Mouse (Mus musculus) G1E (cell line): ENCODE data around the gene C530008M17Rik. TPM values are rescaled to one million over a fixed set of nuclear protein-coding genes. Genes with fewer than 3 reads are reported as not detected.

Experiments
- ATAC-seq: 2 replicates; pipeline ENCODE4 v1.8.0; 2016; ENCODE audit warnings: mild to moderate bottlenecking; ENCODE audit not compliant: insufficient number of reproducible peaks, poor library complexity, low FRiP score, severe bottlenecking; ENCODE audit errors: extremely low read depth
- DNase-seq: peaks from one replicate; pipeline ENCODE4 v3.0.0; 2012; ENCODE audit warnings: low spot score
- H3K27me3 ChIP-seq: 2 replicates; pipeline ENCODE4 v1.6.1; 2012; ENCODE audit warnings: mild to moderate bottlenecking, low read length, inconsistent platforms; ENCODE audit not compliant: insufficient read depth
- H3K36me3 ChIP-seq: replicated peaks from 2 replicates; pipeline ENCODE3; 2012; ENCODE audit warnings: mild to moderate bottlenecking, inconsistent platforms
- H3K4me1 ChIP-seq: 2 replicates; pipeline ENCODE4 v1.6.1; 2012; ENCODE audit warnings: low read depth, low read length, inconsistent platforms, mixed read lengths; ENCODE audit not compliant: insufficient read depth
- H3K4me3 ChIP-seq: 2 replicates; pipeline ENCODE4 v1.5.1; 2012; ENCODE audit warnings: low read depth, mild to moderate bottlenecking, inconsistent platforms, low read length, moderate library complexity, mixed read lengths
- H3K9me3 ChIP-seq: replicated peaks from 2 replicates; pipeline ENCODE4 v1.6.1; 2012; ENCODE audit warnings: inconsistent platforms
- CTCF ChIP-seq: IDR thresholded peaks from 2 replicates; pipeline ENCODE4 v1.5.1; 2012; ENCODE audit warnings: low read depth, low read length, inconsistent platforms, mixed read lengths
- GATA1 ChIP-seq: IDR thresholded peaks from 2 replicates; pipeline ENCODE4 v1.6.1; 2012; ENCODE audit warnings: borderline replicate concordance, low read length, inconsistent platforms, mixed read lengths
- GATA2 ChIP-seq: IDR thresholded peaks from 2 replicates; pipeline ENCODE4 v1.6.1; 2012; ENCODE audit warnings: low read depth, low read length, inconsistent platforms, borderline replicate concordance
- POLR2AphosphoS5 ChIP-seq: IDR thresholded peaks from 2 replicates; pipeline ENCODE4 v1.6.1; 2012; ENCODE audit warnings: low read depth, low read length, inconsistent platforms; ENCODE audit not compliant: insufficient replicate concordance
- TAL1 ChIP-seq: conservative IDR thresholded peaks from 2 replicates; pipeline ENCODE4 v1.6.1; 2012; ENCODE audit warnings: low read depth, low read length, inconsistent platforms, mixed read lengths
- polyA plus RNA-seq: library from polyadenylated mRNA; stranded (reverse); fragments of >175 nt; gene quantifications from 2 replicates; pipeline ENCODE4 v1.2.3, GENCODE M21; 2012
- total RNA-seq, 2 experiments: library from RNA; stranded (forward) in 1 of 2; stranded (reverse) in 1 of 2; fragments of 200-1000 nt in 1 of 2; fragments of >200 nt in 1 of 2; fragmentation: Nextera tagmentation in 1 of 2; gene quantifications; 2 replicates each; pipeline ENCODE4 v1.2.3; 2014 to 2017

C530008M17Rik gene
- total and polyA plus RNA-seq, 3 experiments: 7.3 to 41.5 (median 25.1) TPM

DNA sequence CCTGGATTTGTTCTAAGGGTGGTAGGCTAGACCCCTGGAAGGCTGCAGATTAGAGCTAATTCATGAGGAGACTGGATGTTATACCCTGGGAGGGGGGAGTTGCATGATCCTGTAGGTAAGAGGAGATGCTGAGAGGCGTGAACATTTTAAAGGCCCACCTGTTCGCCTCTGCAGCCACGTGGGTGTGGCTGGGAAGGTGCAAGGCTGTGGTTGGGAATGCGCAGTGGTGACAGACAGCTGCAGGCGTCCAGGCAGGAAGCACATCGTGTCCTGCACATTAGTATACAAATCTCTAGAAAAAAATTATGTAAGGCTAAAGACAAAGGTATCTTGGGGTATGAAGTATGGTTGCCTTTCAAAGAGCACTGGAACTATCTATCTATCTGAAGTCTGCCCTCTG, 128.7 kb downstream of the C530008M17Rik start:
- ATAC-seq (no peak), DNase-seq (no peak)
- no peaks in the 10 kb centered on the region; the same call in 1 of the 2 replicates for H3K4me1 ChIP-seq
- no peaks in the 10 kb centered on the region for H3K27me3 ChIP-seq
- peaks cover 67% of the 10 kb centered on the region for H3K36me3 ChIP-seq
- no peak for TF ChIP-seq GATA1
- TF ChIP-seq POLR2AphosphoS5: no peak
- no peak for TF ChIP-seq CTCF
- TF ChIP-seq GATA2: no peak
- no peak for TF ChIP-seq TAL1
- H3K4me3 ChIP-seq: no peak overlapping the region
- no peaks in the 10 kb centered on the region for H3K9me3 ChIP-seq

DNA sequence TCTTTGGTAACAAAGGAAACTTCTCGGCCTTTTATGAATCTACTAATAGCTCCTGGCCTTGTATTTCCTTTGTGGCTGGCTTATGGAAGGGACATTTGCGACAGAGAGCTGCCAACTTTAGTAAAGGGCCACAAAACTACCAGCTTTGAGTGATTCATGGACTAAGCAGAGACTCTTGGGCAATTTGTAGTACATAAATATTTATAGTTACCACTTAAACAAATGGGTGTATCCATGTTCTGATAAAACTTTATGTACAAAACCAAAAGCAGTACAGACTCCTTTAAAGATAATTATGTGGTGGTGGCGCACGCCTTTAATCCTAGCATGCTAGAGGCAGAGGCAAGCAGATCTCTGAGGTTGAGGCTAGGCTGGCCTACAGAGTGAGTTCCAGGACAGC, 133.6 kb downstream of the C530008M17Rik start:
- no peak for DNase-seq
- no peaks in the 10 kb centered on the region for H3K27me3 ChIP-seq
- H3K9me3 ChIP-seq: no peaks in the 10 kb centered on the region
- TF ChIP-seq GATA1 (no peak), CTCF (no peak), GATA2 (no peak), POLR2AphosphoS5 (no peak), TAL1 (no peak)
- H3K36me3 ChIP-seq: peaks cover 64% of the 10 kb centered on the region
- peaks cover 2% of the 10 kb centered on the region; the same call in 1 of the 2 replicates for H3K4me1 ChIP-seq
- ATAC-seq: no peak
- H3K4me3 ChIP-seq: no peak overlapping the region

DNA sequence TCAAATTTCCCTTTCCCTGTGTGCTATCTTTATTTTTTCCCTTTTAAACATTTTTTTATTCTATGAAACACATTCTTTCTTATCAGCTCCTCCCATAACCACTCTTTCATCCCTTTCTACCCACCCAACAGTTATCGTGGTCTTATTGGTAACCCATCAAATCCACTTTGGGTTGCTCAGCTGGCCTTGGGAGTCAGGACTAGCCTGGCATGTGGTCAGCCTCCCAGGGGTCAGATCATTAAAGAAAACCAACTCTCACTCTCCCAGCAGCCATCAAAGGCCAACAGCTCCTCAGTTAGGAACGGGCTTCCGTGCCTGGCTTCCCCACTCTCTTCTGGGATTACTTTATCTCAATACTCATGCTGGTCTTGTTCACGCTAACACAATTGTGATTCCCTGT, 135.0 kb downstream of the C530008M17Rik start:
- no peak for DNase-seq
- H3K36me3 ChIP-seq: peaks cover 64% of the 10 kb centered on the region
- no peaks in the 10 kb centered on the region for H3K27me3 ChIP-seq
- no peak for TF ChIP-seq POLR2AphosphoS5
- TF ChIP-seq GATA2: no peak
- no peak for TF ChIP-seq TAL1
- TF ChIP-seq GATA1: no peak
- no peak for TF ChIP-seq CTCF
- no peak overlapping the region for H3K4me3 ChIP-seq
- H3K9me3 ChIP-seq: no peaks in the 10 kb centered on the region
- ATAC-seq: no peak
- H3K4me1 ChIP-seq: peaks cover 2% of the 10 kb centered on the region; the same call in 1 of the 2 replicates

DNA sequence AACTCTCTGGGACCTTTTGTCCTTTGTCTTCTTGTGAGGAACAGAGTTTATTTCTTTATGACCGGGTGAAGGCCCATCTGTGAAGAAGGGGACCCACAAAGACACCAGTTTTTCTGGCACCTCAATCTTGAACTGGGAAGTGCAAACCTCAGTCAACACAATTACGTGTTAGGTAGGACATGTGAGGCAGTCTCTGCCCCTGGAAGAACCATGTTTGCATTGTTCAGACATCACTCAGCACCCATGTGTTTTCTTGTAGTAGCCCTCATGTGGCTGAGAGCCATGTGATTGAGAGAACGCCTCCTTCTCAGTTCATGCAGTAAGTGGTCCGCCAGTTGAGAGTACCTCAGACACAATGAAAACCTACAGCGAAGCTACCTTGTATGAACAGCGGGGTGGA, 136.4 kb downstream of the C530008M17Rik start:
- H3K9me3 ChIP-seq: no peaks in the 10 kb centered on the region
- ATAC-seq (no peak), DNase-seq (no peak)
- no peak for TF ChIP-seq TAL1
- no peak for TF ChIP-seq POLR2AphosphoS5
- H3K4me1 ChIP-seq: peaks cover 2% of the 10 kb centered on the region; the same call in 1 of the 2 replicates
- H3K36me3 ChIP-seq: peaks cover 56% of the 10 kb centered on the region
- no peak overlapping the region for H3K4me3 ChIP-seq
- no peaks in the 10 kb centered on the region for H3K27me3 ChIP-seq

DNA sequence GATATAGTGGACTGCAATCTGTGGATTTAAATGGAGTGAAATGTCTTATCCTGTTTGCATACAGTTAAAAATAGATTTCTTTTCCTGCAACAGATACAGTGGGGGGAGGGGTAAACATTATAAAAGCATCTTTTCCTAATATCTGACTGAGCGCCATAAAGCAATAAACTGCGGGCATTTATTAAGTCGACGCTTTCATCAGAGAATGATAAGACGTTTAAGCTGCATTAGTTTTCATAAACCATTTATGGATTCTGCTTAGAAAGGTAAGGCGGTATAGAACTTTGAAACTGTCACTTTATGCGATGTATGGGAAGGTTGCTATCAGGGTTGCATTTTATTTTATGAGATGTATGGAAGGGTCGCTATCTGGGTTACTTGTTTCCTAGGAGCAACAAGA, 141.7 kb downstream of the C530008M17Rik start:
- no peak for ATAC-seq
- H3K4me1 ChIP-seq: peaks cover 4% of the 10 kb centered on the region; the same call in 1 of the 2 replicates

DNA sequence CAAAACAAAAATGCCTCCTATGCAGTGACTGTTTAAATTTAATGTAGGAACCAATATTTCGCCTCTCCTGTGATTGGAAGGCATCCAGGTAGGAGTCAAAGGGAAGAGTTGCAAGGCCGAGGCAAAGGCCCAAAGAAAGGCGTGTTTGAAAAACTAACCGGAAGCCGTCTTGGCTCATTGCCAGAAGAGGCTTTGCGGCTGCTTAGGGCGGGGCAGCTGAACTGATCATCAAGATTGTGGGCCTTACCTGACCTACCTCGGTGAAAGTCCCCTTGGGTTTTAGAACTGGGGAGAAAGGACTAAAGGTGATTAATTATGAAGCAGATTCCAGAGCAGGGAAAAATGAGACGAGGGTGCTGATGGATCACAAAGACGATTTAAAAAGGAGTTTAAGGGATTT, 143.2 kb downstream of the C530008M17Rik start:
- no peak for ATAC-seq
- DNase-seq: no peak
- H3K36me3 ChIP-seq: peaks cover 36% of the 10 kb centered on the region
- H3K4me1 ChIP-seq: peaks cover 4% of the 10 kb centered on the region; the same call in 1 of the 2 replicates
- TF ChIP-seq GATA1 (no peak), TAL1 (no peak), CTCF (no peak), GATA2 (no peak), POLR2AphosphoS5 (no peak)
- H3K9me3 ChIP-seq: no peaks in the 10 kb centered on the region
- no peaks in the 10 kb centered on the region for H3K27me3 ChIP-seq
- no peak overlapping the region for H3K4me3 ChIP-seq

More for the DNA sequence above, 141.7 kb downstream of the C530008M17Rik start:
- TF ChIP-seq CTCF (no peak), TAL1 (no peak), GATA1 (no peak), GATA2 (no peak), POLR2AphosphoS5 (no peak)
- Histone ChIP-seq H3K36me3 (peaks cover 38% of the 10 kb centered on the region), H3K27me3 (no peaks in the 10 kb centered on the region), H3K9me3 (no peaks in the 10 kb centered on the region), H3K4me3 (no peak overlapping the region)
- DNase-seq: no peak

DNA sequence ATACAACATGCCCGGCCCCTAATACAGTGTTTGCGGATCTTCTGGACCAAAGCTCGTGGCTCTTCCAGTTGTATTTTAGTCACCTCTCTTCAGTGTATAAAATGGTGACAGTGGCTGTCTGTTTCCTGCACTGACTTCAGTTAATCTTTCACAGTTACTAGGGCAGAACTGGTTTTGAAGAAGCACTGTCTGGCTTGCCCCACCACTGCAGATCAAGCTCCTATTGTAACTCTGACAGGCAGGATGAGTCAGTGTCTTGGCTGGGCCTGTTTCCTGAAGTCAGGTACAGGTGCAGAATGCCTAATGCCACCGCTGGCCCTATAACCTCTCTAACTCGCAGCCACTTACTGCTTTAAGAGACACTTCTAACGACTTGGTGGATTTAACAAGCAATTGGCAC, 152.7 kb downstream of the C530008M17Rik start:
- Histone ChIP-seq H3K4me1 (no peaks in the 10 kb centered on the region), H3K9me3 (no peaks in the 10 kb centered on the region), H3K36me3 (peaks cover 51% of the 10 kb centered on the region), H3K27me3 (no peaks in the 10 kb centered on the region), H3K4me3 (no peak overlapping the region)
- TF ChIP-seq POLR2AphosphoS5 (no peak), GATA1 (no peak), CTCF (no peak), TAL1 (no peak), GATA2 (no peak)
- ATAC-seq (no peak), DNase-seq (no peak)
